Mouse (Mus musculus): ENCODE results near the gene Caskin2.

DNA sequence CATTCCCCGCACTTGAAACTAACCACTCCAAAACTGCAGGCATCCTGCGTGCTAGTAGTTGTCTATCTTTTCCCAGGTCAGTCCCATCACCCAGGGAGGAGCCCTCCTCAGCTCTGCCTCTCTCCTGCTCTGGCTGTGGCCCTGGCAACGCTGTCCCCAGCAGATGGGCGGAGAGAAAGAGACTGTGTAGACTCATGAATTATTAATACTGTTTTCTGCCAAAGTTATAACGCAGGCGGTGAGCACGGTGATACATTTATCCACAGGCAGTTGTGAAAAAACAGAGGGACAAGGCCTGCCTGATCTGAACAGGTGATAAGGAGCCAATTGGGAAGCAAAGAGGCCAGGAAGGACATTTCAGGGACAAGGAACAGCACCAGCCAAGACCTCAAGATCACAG, 60.8 kb downstream of the Caskin2 start:
- no peak for TF ChIP-seq CTCF (IDR thresholded peaks at IDR 0.05; ENCODE audit: low read depth, low read length)
- TF ChIP-seq GATA2 (IDR thresholded peaks at IDR 0.05; ENCODE audit: borderline replicate concordance, low read depth, low read length), result no peak
- TF ChIP-seq GATA1 (IDR thresholded peaks at IDR 0.05; ENCODE audit: borderline replicate concordance, low read length), result no peak
- no peak for TF ChIP-seq TAL1 (conservative IDR thresholded peaks at IDR 0.05; ENCODE audit: low read depth, low read length)
- TF ChIP-seq POLR2AphosphoS5 (IDR thresholded peaks at IDR 0.05; ENCODE audit: insufficient replicate concordance, low read depth, low read length), result no peak

All from G1E (cell line).